ENCODE assay signal across 8 mouse cellular contexts in genomic region chr14:54528446-54529111, GRCm38 (mm10). TPM values are rescaled to one million over a fixed set of nuclear protein-coding genes. Genes with fewer than 3 reads are reported as not detected.
DNase-seq lines count a peak whose midpoint lies in the region; ATAC-seq and TF ChIP-seq lines count a peak whose summit lies in the region.

No protein-coding gene starts in this region.

- no peaks in the 10 kb centered on the region for H3K36me3 ChIP-seq in forebrain, embryonic 10.5 days (replicated peaks)
- no peaks in the 10 kb centered on the region for H3K36me3 ChIP-seq in heart, embryonic 16.5 days (ENCODE audit: control insufficient read depth, insufficient read depth)
- no peaks in the 10 kb centered on the region for H3K36me3 ChIP-seq in liver, embryonic 14.5 days (replicated peaks; ENCODE audit: control insufficient read depth, insufficient read depth, low read depth)
- H3K36me3 ChIP-seq in neural tube, embryonic 12.5 days = no peaks in the 10 kb centered on the region
- H3K36me3 ChIP-seq in stomach, postnatal 0 days (ENCODE audit: control insufficient read depth, insufficient read depth, low read length) = no peaks in the 10 kb centered on the region

- peak; percentile 90 for TF ChIP-seq CTCF in liver, embryonic 14.5 days (IDR thresholded peaks at IDR 0.05; ENCODE audit: low read depth)
- TF ChIP-seq CTCF in stomach, postnatal 0 days (IDR thresholded peaks at IDR 0.05; ENCODE audit: low read depth) = peak; percentile 89

- H3K4me2 ChIP-seq in heart, embryonic 16.5 days (ENCODE audit: low read depth, low read length) = no peak overlapping the region
- H3K4me2 ChIP-seq in liver, embryonic 14.5 days (ENCODE audit: low read depth) = no peak overlapping the region
- H3K4me2 ChIP-seq in neural tube, embryonic 12.5 days (replicated peaks) = no peak overlapping the region; the same call in 1 of the 2 replicates
- H3K4me2 ChIP-seq in stomach, postnatal 0 days (replicated peaks; ENCODE audit: low read depth) = no peak overlapping the region

- TF ChIP-seq EP300 in liver, embryonic 14.5 days (IDR thresholded peaks at IDR 0.05; ENCODE audit: low read depth) = no peak
- no peak for TF ChIP-seq EP300 in stomach, postnatal 0 days (optimal IDR thresholded peaks at IDR 0.05)

- peak; percentile 81 for ATAC-seq in heart, embryonic 16.5 days (replicated peaks; ENCODE audit: extremely low read depth, insufficient read depth, low FRiP score)
- peak; percentile 39; the same call in 1 of the 2 replicates for ATAC-seq in liver, embryonic 14.5 days (ENCODE audit: insufficient read depth)
- ATAC-seq in neural tube, embryonic 12.5 days (ENCODE audit: low FRiP score, low read depth) = peak; percentile 80
- peak; percentile 90 for ATAC-seq in stomach, postnatal 0 days (ENCODE audit: low FRiP score, low TSS enrichment)

- peak; percentile 72 for DNase-seq in CD4-positive helper T cell, adult 2 months (ENCODE audit: low read depth, low spot score)
- DNase-seq in c-Kit-negative CD71-positive TER-119-positive erythroid progenitor cells, embryonic 14.5 days (ENCODE audit: low read depth, low spot score) = peak; percentile 51
- DNase-seq in forebrain, embryonic 10.5 days (ENCODE audit: extremely low spot score, low spot score) = peak; percentile 90
- peak; percentile 78 to 91 for DNase-seq in kidney, postnatal 25 days
- DNase-seq in liver, embryonic 14.5 days (ENCODE audit: low read depth in 3 of 3, low spot score in 3 of 3) = peak; percentile 47 to 56 (median 49)
- peak; percentile 84 for DNase-seq in stomach, postnatal 0 days (ENCODE audit: low spot score)

- peaks cover 22% of the 10 kb centered on the region for H3K4me1 ChIP-seq in forebrain, embryonic 10.5 days
- H3K4me1 ChIP-seq in heart, embryonic 16.5 days (ENCODE audit: control insufficient read depth, insufficient read depth, low read length) = peaks cover 7% of the 10 kb centered on the region
- no peaks in the 10 kb centered on the region for H3K4me1 ChIP-seq in liver, embryonic 14.5 days (replicated peaks; ENCODE audit: control insufficient read depth in 2 of 2, insufficient read depth in 2 of 2, low read length in 1 of 2)
- H3K4me1 ChIP-seq in neural tube, embryonic 12.5 days = peaks cover 6% of the 10 kb centered on the region; the same call in 1 of the 2 replicates
- no peaks in the 10 kb centered on the region for H3K4me1 ChIP-seq in stomach, postnatal 0 days (replicated peaks; ENCODE audit: control insufficient read depth, insufficient read depth)

- peak overlapping the region; percentile 11; the same call in 1 of the 2 replicates for H3K9ac ChIP-seq in heart, embryonic 16.5 days (ENCODE audit: low read length)
- H3K9ac ChIP-seq in liver, embryonic 14.5 days (replicated peaks) = no peak overlapping the region
- H3K9ac ChIP-seq in neural tube, embryonic 12.5 days = no peak overlapping the region
- H3K9ac ChIP-seq in stomach, postnatal 0 days (ENCODE audit: low read length) = no peak overlapping the region

- H3K27ac ChIP-seq in forebrain, embryonic 10.5 days = peak overlapping the region; percentile 51; the same call in 1 of the 2 replicates
- H3K27ac ChIP-seq in heart, embryonic 16.5 days (ENCODE audit: low read length) = no peak overlapping the region
- H3K27ac ChIP-seq in liver, embryonic 14.5 days = no peak overlapping the region
- no peak overlapping the region for H3K27ac ChIP-seq in neural tube, embryonic 12.5 days
- H3K27ac ChIP-seq in stomach, postnatal 0 days (replicated peaks) = no peak overlapping the region

- 14% methylated on average over 17 of the region's 17 CpGs for WGBS in forebrain, embryonic 10.5 days
- WGBS in heart, embryonic 16.5 days = 14% methylated on average over 17 of the region's 17 CpGs
- WGBS in liver, embryonic 14.5 days (ENCODE audit: insufficient replicate concordance) = 13% methylated on average over 17 of the region's 17 CpGs
- WGBS in neural tube, embryonic 12.5 days = 13% methylated on average over 17 of the region's 17 CpGs
- 14% methylated on average over 17 of the region's 17 CpGs for WGBS in stomach, postnatal 0 days

- no peaks in the 10 kb centered on the region for H3K27me3 ChIP-seq in forebrain, embryonic 10.5 days (ENCODE audit: poor library complexity, severe bottlenecking)
- no peaks in the 10 kb centered on the region for H3K27me3 ChIP-seq in heart, embryonic 16.5 days (ENCODE audit: control insufficient read depth, insufficient read depth, low read length)
- no peaks in the 10 kb centered on the region; the same call in 1 of the 2 replicates for H3K27me3 ChIP-seq in liver, embryonic 14.5 days (ENCODE audit: control insufficient read depth, insufficient read depth, low read length)
- no peaks in the 10 kb centered on the region for H3K27me3 ChIP-seq in neural tube, embryonic 12.5 days (replicated peaks)
- no peaks in the 10 kb centered on the region for H3K27me3 ChIP-seq in stomach, postnatal 0 days (ENCODE audit: control insufficient read depth, insufficient read depth, low read length)

- H3K9me3 ChIP-seq in forebrain, embryonic 10.5 days = no peaks in the 10 kb centered on the region
- H3K9me3 ChIP-seq in heart, embryonic 16.5 days (replicated peaks; ENCODE audit: control insufficient read depth, low read length) = no peaks in the 10 kb centered on the region
- no peaks in the 10 kb centered on the region for H3K9me3 ChIP-seq in liver, embryonic 14.5 days (ENCODE audit: control insufficient read depth, low read length)
- no peaks in the 10 kb centered on the region for H3K9me3 ChIP-seq in neural tube, embryonic 12.5 days
- H3K9me3 ChIP-seq in stomach, postnatal 0 days (ENCODE audit: control insufficient read depth, low read length) = no peaks in the 10 kb centered on the region

- no peak overlapping the region for H3K4me3 ChIP-seq in forebrain, embryonic 10.5 days
- no peak overlapping the region for H3K4me3 ChIP-seq in heart, embryonic 16.5 days (ENCODE audit: low read length)
- H3K4me3 ChIP-seq in liver, embryonic 14.5 days (ENCODE audit: insufficient read depth in 1 of 2, low read depth in 2 of 2, low read length in 2 of 2) = no peak overlapping the region
- H3K4me3 ChIP-seq in neural tube, embryonic 12.5 days = no peak overlapping the region
- H3K4me3 ChIP-seq in stomach, postnatal 0 days (ENCODE audit: low read depth, low read length) = no peak overlapping the region

RNA-seq across cellular contexts. Expression of gene Prmt5, which starts 11.3 kb away (rescaled TPM):
- 162 and 164 TPM in 2 replicates for polyA plus RNA-seq in forebrain, embryonic 10.5 days (2016; fragmentation: Nextera tagmentation; extraction: Ambion mirVana)
- 55.3 and 57.8 TPM in 2 replicates for polyA plus RNA-seq in heart, embryonic 16.5 days (2015; fragmentation: Nextera tagmentation; extraction: Ambion mirVana)
- polyA plus RNA-seq in liver, embryonic 14.5 days (2012; rRNA removed) = 23.1 and 24.5 TPM in 2 replicates
- 26.8 and 28.5 TPM in 2 replicates for polyA plus RNA-seq in liver, embryonic 14.5 days (2014; fragmentation: Nextera tagmentation; extraction: Ambion mirVana)
- polyA plus RNA-seq in neural tube, embryonic 12.5 days (2016; fragmentation: Nextera tagmentation; extraction: Ambion mirVana) = 102 and 105 TPM in 2 replicates
- polyA plus RNA-seq in stomach, postnatal 0 days (2015; fragmentation: Nextera tagmentation; extraction: Ambion mirVana) = 28.1 and 29.2 TPM in 2 replicates

RNA-seq across cellular contexts. Expression of gene Haus4, which starts 25.8 kb away (rescaled TPM):
- polyA plus RNA-seq in forebrain, embryonic 10.5 days (2016; fragmentation: Nextera tagmentation; extraction: Ambion mirVana) = 59.1 and 65.4 TPM in 2 replicates
- 39.7 and 47.0 TPM in 2 replicates for polyA plus RNA-seq in heart, embryonic 16.5 days (2015; fragmentation: Nextera tagmentation; extraction: Ambion mirVana)
- 16.5 and 24.2 TPM in 2 replicates for polyA plus RNA-seq in liver, embryonic 14.5 days (2012; rRNA removed)
- 31.6 and 33.7 TPM in 2 replicates for polyA plus RNA-seq in liver, embryonic 14.5 days (2014; fragmentation: Nextera tagmentation; extraction: Ambion mirVana)
- polyA plus RNA-seq in neural tube, embryonic 12.5 days (2016; fragmentation: Nextera tagmentation; extraction: Ambion mirVana) = 32.1 and 37.9 TPM in 2 replicates
- 23.7 and 24.1 TPM in 2 replicates for polyA plus RNA-seq in stomach, postnatal 0 days (2015; fragmentation: Nextera tagmentation; extraction: Ambion mirVana)

RNA-seq across cellular contexts. Expression of gene Ajuba, which starts 48.8 kb away (rescaled TPM):
- polyA plus RNA-seq in forebrain, embryonic 10.5 days (2016; fragmentation: Nextera tagmentation; extraction: Ambion mirVana) = 79.1 and 98.7 TPM in 2 replicates
- 24.9 and 25.5 TPM in 2 replicates for polyA plus RNA-seq in heart, embryonic 16.5 days (2015; fragmentation: Nextera tagmentation; extraction: Ambion mirVana)
- 3.7 TPM in 2 replicates for polyA plus RNA-seq in liver, embryonic 14.5 days (2012; rRNA removed)
- 1.0 and 1.8 TPM in 2 replicates for polyA plus RNA-seq in liver, embryonic 14.5 days (2014; fragmentation: Nextera tagmentation; extraction: Ambion mirVana)
- polyA plus RNA-seq in neural tube, embryonic 12.5 days (2016; fragmentation: Nextera tagmentation; extraction: Ambion mirVana) = 32.9 and 36.6 TPM in 2 replicates
- 18.9 and 26.4 TPM in 2 replicates for polyA plus RNA-seq in stomach, postnatal 0 days (2015; fragmentation: Nextera tagmentation; extraction: Ambion mirVana)

RNA-seq across cellular contexts. Expression of gene Rem2, which starts 52.7 kb away (rescaled TPM):
- polyA plus RNA-seq in forebrain, embryonic 10.5 days (2016; fragmentation: Nextera tagmentation; extraction: Ambion mirVana) = 12.5 TPM in 2 replicates
- polyA plus RNA-seq in heart, embryonic 16.5 days (2015; fragmentation: Nextera tagmentation; extraction: Ambion mirVana) = 0.59 and 2.2 TPM in 2 replicates
- polyA plus RNA-seq in liver, embryonic 14.5 days (2012; rRNA removed) = 0.09 and 0.12 TPM in 2 replicates
- polyA plus RNA-seq in liver, embryonic 14.5 days (2014; fragmentation: Nextera tagmentation; extraction: Ambion mirVana) = 0.05 TPM in 1 of 2 replicates, not detected in the other
- polyA plus RNA-seq in neural tube, embryonic 12.5 days (2016; fragmentation: Nextera tagmentation; extraction: Ambion mirVana) = 40.0 and 41.4 TPM in 2 replicates
- polyA plus RNA-seq in stomach, postnatal 0 days (2015; fragmentation: Nextera tagmentation; extraction: Ambion mirVana) = 0.47 and 0.59 TPM in 2 replicates

Comparison
In these comparisons a context has a peak if more than half of its experiments do, and no peak if none do; other contexts are left out.
1. ATAC-seq: peak in every context shown above with its lines; median percentile 90 in stomach, postnatal 0 days; 81 in heart, embryonic 16.5 days; 80 in neural tube, embryonic 12.5 days; 39 in liver, embryonic 14.5 days.